Mouse (Mus musculus): ENCODE results near the gene Kcnk3. TPM values are rescaled to one million over a fixed set of nuclear protein-coding genes. Genes with fewer than 3 reads are reported as not detected.

Gene Kcnk3
- polyA plus RNA-seq, 1 experiment from 2014 or later = 0.98 TPM

- ATAC-seq (replicated peaks; ENCODE audit: insufficient number of reproducible peaks, low FRiP score, low TSS enrichment, low read depth) (no peak), DNase-seq (ENCODE audit: low spot score) (no peak)
- H3K9ac ChIP-seq (replicated peaks; ENCODE audit: low read length) = no peak overlapping the region
- H3K9me3 ChIP-seq (replicated peaks; ENCODE audit: control insufficient read depth, low read length) = no peaks in the 10 kb centered on the region
- H3K36me3 ChIP-seq (replicated peaks; ENCODE audit: control insufficient read depth, insufficient read depth, low read depth, low read length) = no peaks in the 10 kb centered on the region
- peaks cover 9% of the 10 kb centered on the region for H3K4me1 ChIP-seq (ENCODE audit: control insufficient read depth, insufficient read depth, low read length)
- H3K27ac ChIP-seq (replicated peaks; ENCODE audit: low read depth, low read length) = no peak overlapping the region
- 71% methylated on average over 3 of the region's 3 CpGs for WGBS
- H3K4me2 ChIP-seq (ENCODE audit: low read depth, low read length) = no peak overlapping the region
- H3K27me3 ChIP-seq (ENCODE audit: control insufficient read depth, insufficient read depth, low read length) = peaks cover 23% of the 10 kb centered on the region
- no peak overlapping the region for H3K4me3 ChIP-seq (ENCODE audit: low read depth, low read length)
Observed at GRCm38 (mm10) chr5:30589546-30589945, 1.6 kb downstream of the Kcnk3 start.

- 77% methylated on average over 5 of the region's 5 CpGs for WGBS
- no peak overlapping the region for H3K4me3 ChIP-seq (ENCODE audit: low read depth, low read length)
- H3K27me3 ChIP-seq (ENCODE audit: control insufficient read depth, insufficient read depth, low read length) = peaks cover 23% of the 10 kb centered on the region
- H3K27ac ChIP-seq (replicated peaks; ENCODE audit: low read depth, low read length) = no peak overlapping the region
- H3K4me2 ChIP-seq (ENCODE audit: low read depth, low read length) = no peak overlapping the region
- H3K36me3 ChIP-seq (replicated peaks; ENCODE audit: control insufficient read depth, insufficient read depth, low read depth, low read length) = no peaks in the 10 kb centered on the region
- DNase-seq (ENCODE audit: low spot score) (no peak), ATAC-seq (replicated peaks; ENCODE audit: insufficient number of reproducible peaks, low FRiP score, low TSS enrichment, low read depth) (no peak)
- no peak overlapping the region for H3K9ac ChIP-seq (replicated peaks; ENCODE audit: low read length)
- peaks cover 9% of the 10 kb centered on the region for H3K4me1 ChIP-seq (ENCODE audit: control insufficient read depth, insufficient read depth, low read length)
- no peaks in the 10 kb centered on the region for H3K9me3 ChIP-seq (replicated peaks; ENCODE audit: control insufficient read depth, low read length)
Observed at GRCm38 (mm10) chr5:30590231-30590630, 2.3 kb downstream of the Kcnk3 start.

- Histone ChIP-seq H3K9me3 (replicated peaks; ENCODE audit: control insufficient read depth, low read length) (no peaks in the 10 kb centered on the region), H3K9ac (replicated peaks; ENCODE audit: low read length) (no peak overlapping the region), H3K27ac (replicated peaks; ENCODE audit: low read depth, low read length) (no peak overlapping the region), H3K4me1 (ENCODE audit: control insufficient read depth, insufficient read depth, low read length) (peaks cover 9% of the 10 kb centered on the region), H3K27me3 (ENCODE audit: control insufficient read depth, insufficient read depth, low read length) (peaks cover 23% of the 10 kb centered on the region), H3K36me3 (replicated peaks; ENCODE audit: control insufficient read depth, insufficient read depth, low read depth, low read length) (no peaks in the 10 kb centered on the region), H3K4me2 (ENCODE audit: low read depth, low read length) (no peak overlapping the region), H3K4me3 (ENCODE audit: low read depth, low read length) (no peak overlapping the region)
- ATAC-seq (replicated peaks; ENCODE audit: insufficient number of reproducible peaks, low FRiP score, low TSS enrichment, low read depth) (no peak), DNase-seq (ENCODE audit: low spot score) (no peak)
- WGBS = 61% methylated on average over 5 of the region's 5 CpGs
Observed at GRCm38 (mm10) chr5:30591205-30591731, 3.3 kb downstream of the Kcnk3 start.

- Histone ChIP-seq H3K27me3 (ENCODE audit: control insufficient read depth, insufficient read depth, low read length) (peaks cover 23% of the 10 kb centered on the region), H3K9ac (replicated peaks; ENCODE audit: low read length) (no peak overlapping the region), H3K9me3 (replicated peaks; ENCODE audit: control insufficient read depth, low read length) (no peaks in the 10 kb centered on the region), H3K4me2 (ENCODE audit: low read depth, low read length) (no peak overlapping the region), H3K4me1 (ENCODE audit: control insufficient read depth, insufficient read depth, low read length) (peaks cover 9% of the 10 kb centered on the region), H3K36me3 (replicated peaks; ENCODE audit: control insufficient read depth, insufficient read depth, low read depth, low read length) (no peaks in the 10 kb centered on the region), H3K4me3 (ENCODE audit: low read depth, low read length) (no peak overlapping the region), H3K27ac (replicated peaks; ENCODE audit: low read depth, low read length) (no peak overlapping the region)
- DNase-seq (ENCODE audit: low spot score) (no peak), ATAC-seq (replicated peaks; ENCODE audit: insufficient number of reproducible peaks, low FRiP score, low TSS enrichment, low read depth) (no peak)
- WGBS = 80% methylated on average over 8 of the region's 8 CpGs
Observed at GRCm38 (mm10) chr5:30591786-30592185, 3.8 kb downstream of the Kcnk3 start.

- ATAC-seq (replicated peaks; ENCODE audit: insufficient number of reproducible peaks, low FRiP score, low TSS enrichment, low read depth) (no peak), DNase-seq (ENCODE audit: low spot score) (no peak)
- H3K4me1 ChIP-seq (ENCODE audit: control insufficient read depth, insufficient read depth, low read length) = peaks cover 9% of the 10 kb centered on the region
- H3K4me2 ChIP-seq (ENCODE audit: low read depth, low read length) = no peak overlapping the region
- H3K4me3 ChIP-seq (ENCODE audit: low read depth, low read length) = no peak overlapping the region
- no peaks in the 10 kb centered on the region for H3K36me3 ChIP-seq (replicated peaks; ENCODE audit: control insufficient read depth, insufficient read depth, low read depth, low read length)
- 78% methylated on average over 11 of the region's 11 CpGs for WGBS
- no peak overlapping the region for H3K9ac ChIP-seq (replicated peaks; ENCODE audit: low read length)
- H3K9me3 ChIP-seq (replicated peaks; ENCODE audit: control insufficient read depth, low read length) = no peaks in the 10 kb centered on the region
- H3K27me3 ChIP-seq (ENCODE audit: control insufficient read depth, insufficient read depth, low read length) = peaks cover 19% of the 10 kb centered on the region
- H3K27ac ChIP-seq (replicated peaks; ENCODE audit: low read depth, low read length) = no peak overlapping the region
Observed at GRCm38 (mm10) chr5:30592279-30592980, 4.5 kb downstream of the Kcnk3 start.

- Histone ChIP-seq H3K4me2 (ENCODE audit: low read depth, low read length) (no peak overlapping the region), H3K9ac (replicated peaks; ENCODE audit: low read length) (no peak overlapping the region), H3K36me3 (replicated peaks; ENCODE audit: control insufficient read depth, insufficient read depth, low read depth, low read length) (no peaks in the 10 kb centered on the region), H3K4me1 (ENCODE audit: control insufficient read depth, insufficient read depth, low read length) (peaks cover 7% of the 10 kb centered on the region), H3K27me3 (ENCODE audit: control insufficient read depth, insufficient read depth, low read length) (peaks cover 16% of the 10 kb centered on the region), H3K4me3 (ENCODE audit: low read depth, low read length) (no peak overlapping the region), H3K27ac (replicated peaks; ENCODE audit: low read depth, low read length) (no peak overlapping the region), H3K9me3 (replicated peaks; ENCODE audit: control insufficient read depth, low read length) (no peaks in the 10 kb centered on the region)
- ATAC-seq (replicated peaks; ENCODE audit: insufficient number of reproducible peaks, low FRiP score, low TSS enrichment, low read depth) (no peak), DNase-seq (ENCODE audit: low spot score) (no peak)
- 84% methylated on average over 11 of the region's 11 CpGs for WGBS
Observed at GRCm38 (mm10) chr5:30593360-30593759, 5.4 kb downstream of the Kcnk3 start.

- DNase-seq (ENCODE audit: low spot score) (no peak), ATAC-seq (replicated peaks; ENCODE audit: insufficient number of reproducible peaks, low FRiP score, low TSS enrichment, low read depth) (no peak)
- H3K27ac ChIP-seq (replicated peaks; ENCODE audit: low read depth, low read length) = no peak overlapping the region
- H3K4me3 ChIP-seq (ENCODE audit: low read depth, low read length) = no peak overlapping the region
- peaks cover under 1% of the 10 kb centered on the region for H3K4me1 ChIP-seq (ENCODE audit: control insufficient read depth, insufficient read depth, low read length)
- H3K4me2 ChIP-seq (ENCODE audit: low read depth, low read length) = no peak overlapping the region
- H3K9me3 ChIP-seq (replicated peaks; ENCODE audit: control insufficient read depth, low read length) = no peaks in the 10 kb centered on the region
- peaks cover 10% of the 10 kb centered on the region for H3K27me3 ChIP-seq (ENCODE audit: control insufficient read depth, insufficient read depth, low read length)
- no peak overlapping the region for H3K9ac ChIP-seq (replicated peaks; ENCODE audit: low read length)
- no peaks in the 10 kb centered on the region for H3K36me3 ChIP-seq (replicated peaks; ENCODE audit: control insufficient read depth, insufficient read depth, low read depth, low read length)
- 32% methylated on average over 10 of the region's 10 CpGs for WGBS
Observed at GRCm38 (mm10) chr5:30593811-30594504, 6.0 kb downstream of the Kcnk3 start.

GRCm38 (mm10) chr5:30594953-30595560 lies 7.1 kb downstream of the Kcnk3 start:
- peaks cover 2% of the 10 kb centered on the region; the same call in 1 of the 2 replicates for H3K27me3 ChIP-seq (ENCODE audit: control insufficient read depth, insufficient read depth, low read length)
- 36% methylated on average over 6 of the region's 6 CpGs for WGBS
- no peak overlapping the region; the same call in 1 of the 2 replicates for H3K9ac ChIP-seq (replicated peaks; ENCODE audit: low read length)
- H3K9me3 ChIP-seq (replicated peaks; ENCODE audit: control insufficient read depth, low read length) = no peaks in the 10 kb centered on the region
- H3K4me2 ChIP-seq (ENCODE audit: low read depth, low read length) = no peak overlapping the region
- DNase-seq (ENCODE audit: low spot score) (no peak), ATAC-seq (replicated peaks; ENCODE audit: insufficient number of reproducible peaks, low FRiP score, low TSS enrichment, low read depth) (no peak)
- H3K4me3 ChIP-seq (ENCODE audit: low read depth, low read length) = no peak overlapping the region
- no peak overlapping the region for H3K27ac ChIP-seq (replicated peaks; ENCODE audit: low read depth, low read length)
- H3K36me3 ChIP-seq (replicated peaks; ENCODE audit: control insufficient read depth, insufficient read depth, low read depth, low read length) = no peaks in the 10 kb centered on the region
- H3K4me1 ChIP-seq (ENCODE audit: control insufficient read depth, insufficient read depth, low read length) = no peaks in the 10 kb centered on the region

All from embryonic facial prominence, embryonic 11.5 days (tissue).